Mouse (Mus musculus): ENCODE results near the gene Palld.

The Palld gene

DNA sequence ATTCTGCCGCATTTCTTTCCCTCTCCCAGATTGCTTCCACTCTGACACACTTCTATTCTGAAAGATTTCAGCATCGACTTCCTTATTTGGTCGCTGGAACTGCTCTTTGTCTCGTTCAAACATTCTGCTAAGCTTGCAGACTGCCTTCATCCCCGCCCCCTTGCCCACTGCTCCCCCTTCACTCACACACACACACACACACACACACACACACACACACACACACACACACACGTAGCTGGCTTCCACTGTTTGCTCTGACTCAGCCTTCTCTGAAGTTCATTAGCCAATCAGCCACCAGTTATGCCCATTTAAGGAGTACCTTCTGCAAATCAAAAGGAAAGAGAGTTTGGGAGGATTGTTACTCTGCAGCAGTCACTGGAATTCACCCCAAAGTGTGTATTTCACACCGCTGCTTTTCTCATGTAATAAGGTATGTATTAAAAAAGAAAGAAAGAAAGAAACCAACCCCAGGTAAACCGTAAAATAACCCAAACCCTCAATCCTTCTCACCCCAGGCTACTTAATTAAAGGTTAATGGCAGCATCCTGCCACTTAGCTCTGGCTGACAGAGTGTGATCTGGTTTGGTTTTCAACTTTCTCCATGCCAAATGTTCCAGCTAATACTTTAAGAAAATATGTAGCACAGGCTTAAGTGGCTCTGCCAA is 295.6 kb downstream of the Palld start:
- in situ Hi-C loops (cut with MboI; ENCODE audit: unreplicated experiment in 2 of 2), result no loop called here

DNA sequence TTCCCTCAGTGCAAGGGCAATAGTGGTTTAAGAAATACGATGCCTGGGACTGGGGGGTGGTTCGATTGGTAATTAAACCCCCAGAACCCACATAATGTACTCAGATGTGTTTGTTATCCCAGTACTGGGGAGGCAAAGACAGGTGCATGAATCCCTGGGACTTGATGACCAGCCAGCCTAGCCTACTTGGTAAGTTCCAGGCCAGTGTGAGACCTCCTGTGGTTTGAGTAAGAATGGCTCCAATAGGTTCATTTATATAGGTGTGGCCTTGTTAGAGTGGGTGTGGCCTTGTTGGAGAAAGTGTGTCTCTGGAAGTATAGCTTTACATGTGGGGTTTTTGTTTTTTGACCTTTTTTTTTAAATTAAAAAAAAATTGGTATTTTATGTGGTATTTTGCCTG is 297.6 kb downstream of the Palld start:
- in situ Hi-C loops (cut with MboI; ENCODE audit: unreplicated experiment in 2 of 2), result no loop called here

DNA sequence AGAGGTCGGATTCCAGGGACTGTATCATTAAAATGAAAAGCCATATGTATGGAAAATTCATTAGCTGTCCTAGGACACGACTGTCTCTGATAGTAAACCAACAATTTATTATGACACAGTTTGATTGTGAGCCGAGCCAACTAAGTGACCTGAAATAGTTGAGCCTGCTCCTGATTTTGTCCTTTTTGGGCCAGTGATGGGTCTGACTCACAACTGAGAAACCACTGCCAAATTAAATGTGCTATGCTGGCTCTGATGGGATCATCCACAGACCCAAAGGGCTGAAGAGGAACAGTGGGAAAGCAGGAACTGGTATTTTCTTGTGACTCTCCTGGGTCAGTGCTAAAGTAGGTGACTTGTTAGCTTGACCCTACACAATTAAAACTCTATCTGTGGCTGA is 305.6 kb downstream of the Palld start:
- in situ Hi-C loops (cut with MboI; ENCODE audit: unreplicated experiment in 2 of 2), result no loop called here

DNA sequence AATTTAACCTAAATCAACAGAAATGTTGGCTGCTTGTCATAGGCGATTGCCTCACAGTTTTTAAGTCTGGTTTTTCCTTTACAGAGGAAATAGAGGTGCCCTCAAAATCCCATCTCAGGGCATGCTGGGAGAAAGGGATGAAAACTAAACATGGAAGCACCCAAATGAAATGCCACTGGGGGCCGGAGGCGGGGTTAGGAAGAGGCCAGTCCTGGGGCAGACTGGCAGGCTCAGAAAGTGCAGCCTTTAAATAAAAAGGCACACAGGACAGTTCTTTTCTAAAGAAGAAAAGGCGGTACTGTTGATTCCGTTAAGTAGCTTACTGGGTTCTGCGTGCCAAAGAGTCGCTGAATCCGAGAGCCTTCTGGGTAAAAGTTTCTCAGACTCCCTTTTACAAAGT is 311.0 kb downstream of the Palld start:
- in situ Hi-C loops (cut with MboI; ENCODE audit: unreplicated experiment in 2 of 2), result no loop called here

DNA sequence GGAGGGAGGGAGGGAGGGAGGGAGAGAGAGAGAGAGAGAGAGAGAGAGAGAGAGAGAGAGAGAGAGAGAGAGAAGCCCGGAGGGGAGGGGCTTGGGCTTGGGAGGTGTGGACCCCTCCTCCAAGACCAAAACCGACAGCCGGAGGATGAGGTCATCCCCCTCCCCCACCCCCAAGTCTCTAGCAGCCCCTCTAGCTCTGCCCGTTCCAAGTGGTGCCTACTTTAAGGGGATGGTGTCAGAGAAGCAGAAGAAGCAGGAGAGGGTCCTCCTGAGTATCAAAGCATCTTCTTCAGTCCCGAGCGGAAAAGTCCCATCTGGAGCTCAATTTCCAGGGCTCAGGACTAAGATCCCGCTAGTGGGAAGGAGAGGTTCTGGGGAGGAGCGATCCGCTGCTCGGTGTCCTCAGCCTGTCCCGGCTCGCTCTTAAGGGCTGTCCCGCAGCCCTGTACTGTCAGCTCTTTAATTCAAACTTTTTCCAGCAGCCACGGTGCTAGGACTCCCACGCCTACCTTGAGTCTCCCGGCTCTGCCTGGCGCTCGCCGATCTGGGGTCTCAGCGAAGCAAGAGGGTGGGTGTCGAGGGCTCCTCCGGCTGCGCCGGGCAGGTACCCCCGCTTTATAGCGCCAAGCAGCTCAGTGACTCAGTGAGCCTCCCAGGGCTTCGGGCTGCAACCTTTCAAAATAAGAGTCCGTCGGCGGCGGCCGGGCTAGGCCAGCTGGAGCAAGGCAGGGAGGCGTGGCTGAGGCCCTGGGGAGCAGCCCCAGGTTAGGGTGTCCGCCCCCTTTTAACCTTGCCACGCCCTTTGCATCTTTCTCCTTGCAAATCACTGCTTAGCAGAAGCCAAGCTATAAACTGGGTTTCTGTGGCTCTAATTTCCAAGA is 311.7 kb downstream of the Palld start:
- in situ Hi-C loops (cut with MboI; ENCODE audit: unreplicated experiment in 2 of 2), result no loop called here

DNA sequence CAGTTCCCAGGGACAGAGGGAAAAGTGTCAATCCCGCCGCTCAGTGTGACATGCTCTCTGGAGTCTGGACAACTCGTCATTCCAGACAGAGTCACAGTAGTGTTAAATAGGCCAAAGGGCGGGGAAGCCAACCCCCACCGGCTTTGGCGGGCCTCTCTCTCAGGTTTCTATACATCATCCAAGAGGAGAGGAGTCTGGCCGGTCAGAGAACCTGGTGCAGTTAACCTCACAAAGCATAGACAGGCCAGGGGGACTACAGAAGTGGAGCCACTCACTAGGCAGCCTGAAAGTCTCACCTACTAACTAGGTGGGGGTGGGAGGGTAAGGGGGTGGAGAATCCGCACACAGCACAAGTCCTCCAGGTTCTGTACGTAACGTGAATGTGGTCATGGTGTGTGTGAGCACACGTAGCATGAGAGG is 312.5 kb downstream of the Palld start:
- in situ Hi-C loops (cut with MboI; ENCODE audit: unreplicated experiment in 2 of 2), result no loop called here

DNA sequence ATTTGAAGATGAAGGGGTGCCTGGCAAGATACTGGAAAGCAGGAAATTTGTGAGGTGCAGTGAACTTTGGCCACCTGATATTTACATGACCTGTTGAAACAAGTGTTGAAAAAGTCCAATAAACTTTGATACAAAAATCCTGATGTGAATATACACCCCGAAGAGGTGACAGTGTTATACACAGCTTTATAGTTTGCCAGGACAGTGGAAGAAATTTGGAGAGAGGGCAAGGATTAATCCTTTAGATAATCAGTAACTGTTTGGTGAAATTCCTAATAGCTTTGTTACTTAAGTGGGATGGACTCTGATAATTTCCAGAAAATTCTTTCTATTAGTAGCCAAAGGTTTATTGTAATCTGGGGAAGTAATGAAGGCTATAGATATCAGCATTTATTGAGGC is 314.2 kb downstream of the Palld start:
- in situ Hi-C loops (cut with MboI; ENCODE audit: unreplicated experiment in 2 of 2), result no loop called here

DNA sequence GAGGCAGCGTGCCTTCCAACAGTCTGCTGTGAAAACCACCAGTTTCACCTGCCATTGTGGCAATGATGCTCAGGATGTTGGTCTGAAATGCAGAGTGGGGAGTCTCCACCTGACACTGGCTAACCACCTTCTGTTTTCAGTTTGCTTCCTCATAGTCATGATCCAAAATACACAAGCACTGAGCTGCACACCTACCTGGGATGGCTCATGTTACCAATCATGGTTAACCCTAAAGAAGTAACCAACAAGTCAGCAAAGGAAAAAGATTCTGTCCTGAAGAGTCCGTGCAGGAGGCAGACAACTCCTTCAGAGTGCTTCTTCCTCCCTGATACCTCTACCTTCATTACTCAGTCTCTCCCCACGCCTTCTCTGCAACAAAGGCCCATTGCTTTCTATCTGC is 314.8 kb downstream of the Palld start:
- in situ Hi-C loops (cut with MboI; ENCODE audit: unreplicated experiment in 2 of 2), result no loop called here

DNA sequence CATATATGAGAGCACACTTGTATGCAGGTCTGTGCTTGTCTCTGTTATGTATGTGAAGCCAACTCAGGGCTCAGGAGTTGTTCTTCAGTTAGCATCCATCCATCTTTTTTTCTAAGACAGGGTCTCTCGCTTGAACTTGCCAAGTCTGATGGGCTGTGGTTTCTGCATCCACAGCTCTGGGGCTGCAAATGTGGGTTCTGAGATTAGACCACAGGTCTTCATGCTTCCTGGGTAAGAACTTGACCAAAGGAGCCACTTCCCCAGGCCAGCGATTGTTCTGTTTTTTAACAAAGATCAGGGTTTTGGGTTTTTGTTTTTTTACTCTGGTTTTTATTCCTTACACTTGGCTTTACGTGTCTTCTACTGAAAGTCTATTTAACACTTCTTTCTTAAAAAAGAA is 316.0 kb downstream of the Palld start:
- in situ Hi-C loops (cut with MboI; ENCODE audit: unreplicated experiment in 2 of 2), result no loop called here

DNA sequence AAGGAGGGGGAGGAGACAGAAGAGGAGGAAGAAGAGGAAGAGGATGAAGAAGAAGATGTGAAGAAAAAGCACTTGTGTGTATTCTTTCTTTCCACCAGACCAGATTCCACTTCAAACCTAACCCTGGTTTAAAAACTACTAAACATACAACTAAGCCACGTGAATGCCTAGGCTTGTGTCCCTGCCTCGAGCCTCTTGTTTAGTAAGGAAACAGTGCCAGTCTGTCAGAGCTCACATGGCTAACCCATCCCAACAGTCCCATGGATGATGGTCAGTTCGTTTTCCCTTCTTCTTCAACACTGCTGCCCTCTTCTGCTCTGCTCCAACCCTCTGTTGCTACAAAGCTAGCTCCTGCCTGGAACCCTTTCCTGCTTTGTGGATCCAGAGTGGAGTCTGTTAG is 316.7 kb downstream of the Palld start:
- in situ Hi-C loops (cut with MboI; ENCODE audit: unreplicated experiment in 2 of 2), result no loop called here

DNA sequence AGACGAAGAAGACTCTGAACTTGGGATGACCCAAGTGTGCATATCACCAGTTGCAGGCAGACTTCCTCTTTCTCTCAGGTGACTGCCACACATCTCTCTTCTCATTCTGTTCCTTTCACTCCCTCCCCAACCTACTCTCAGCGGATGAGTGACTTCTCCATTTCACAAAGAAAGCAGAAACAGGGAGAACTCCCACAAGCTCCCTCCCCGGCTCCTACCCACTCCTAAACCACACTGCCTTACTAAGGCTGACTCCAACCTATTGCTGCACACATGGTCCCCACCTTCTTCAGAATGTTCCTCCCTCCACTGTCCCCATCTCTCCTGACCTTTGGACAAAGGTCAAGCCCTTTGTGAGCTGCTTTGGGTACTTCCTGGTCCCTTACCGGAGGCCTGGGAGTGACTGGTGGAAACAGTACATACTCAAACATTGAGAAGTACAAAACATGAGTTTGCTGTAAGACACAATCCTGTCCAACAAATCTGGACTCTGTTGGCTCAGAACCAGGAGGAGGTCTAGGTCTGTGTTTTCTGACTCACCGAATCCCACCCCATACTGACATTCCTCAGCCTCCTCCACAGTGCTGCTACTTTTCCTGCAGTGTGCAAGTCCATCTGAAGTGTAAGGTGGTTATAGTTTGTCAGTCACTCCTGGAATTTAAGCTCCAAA is 317.6 kb downstream of the Palld start:
- in situ Hi-C loops (cut with MboI; ENCODE audit: unreplicated experiment in 2 of 2), result no loop called here

DNA sequence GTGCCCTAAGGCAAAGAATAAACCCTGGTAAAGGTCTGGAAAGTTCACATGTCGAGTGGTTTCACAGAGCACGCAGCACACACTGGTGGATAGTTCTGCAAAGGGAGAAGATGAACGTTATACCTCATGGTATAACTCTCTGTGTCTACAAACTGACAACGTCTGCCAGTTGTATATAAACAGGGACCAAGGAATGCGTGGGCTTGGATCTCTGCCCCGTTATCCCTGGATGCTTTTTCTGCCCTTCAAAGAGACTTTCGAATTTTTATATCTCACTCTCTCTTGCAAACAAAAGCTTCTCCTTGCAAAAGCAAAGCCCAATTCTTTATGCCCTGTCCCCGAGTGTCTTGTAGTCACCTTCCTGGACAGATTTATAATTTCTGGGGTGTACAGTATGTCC is 319.9 kb downstream of the Palld start:
- in situ Hi-C loops (cut with MboI; ENCODE audit: unreplicated experiment in 2 of 2), result no loop called here

DNA sequence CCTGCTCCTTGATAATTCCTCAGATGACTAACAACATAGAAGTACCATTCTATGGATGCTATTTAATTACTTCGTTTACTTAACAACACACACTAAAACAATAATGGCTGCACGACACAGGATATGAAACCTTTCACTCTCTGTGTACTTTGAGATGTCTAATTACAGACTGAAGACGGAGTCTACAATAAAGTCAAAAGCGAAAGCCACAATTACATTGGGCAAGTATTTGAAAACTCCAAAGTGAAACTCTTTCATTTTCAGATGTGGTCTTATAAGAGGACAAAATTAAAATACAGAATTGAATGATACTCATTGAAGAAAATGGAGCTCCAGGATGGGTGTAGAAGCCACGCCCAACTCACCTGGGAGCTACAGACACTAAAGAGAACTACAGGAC is 321.2 kb downstream of the Palld start:
- in situ Hi-C loops (cut with MboI; ENCODE audit: unreplicated experiment in 2 of 2), result no loop called here

DNA sequence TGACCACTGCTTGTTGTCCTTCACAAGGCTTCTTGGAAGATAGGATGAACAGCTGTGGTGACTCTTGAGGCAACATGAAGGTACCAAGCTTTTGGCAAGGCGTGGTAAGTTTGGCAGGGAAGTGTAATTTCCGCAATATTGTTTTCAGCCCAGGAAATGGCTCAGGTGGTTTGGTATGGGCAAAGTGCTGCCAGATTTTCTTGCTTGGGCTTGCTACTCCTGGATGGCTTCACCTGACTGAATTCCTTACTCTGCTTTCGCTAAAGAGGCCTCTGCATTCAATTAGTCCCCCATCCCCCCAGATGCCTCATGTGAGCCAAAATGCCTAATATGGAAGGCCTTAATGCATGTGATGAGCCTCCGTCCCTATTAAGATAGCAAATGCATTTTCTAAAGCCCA is 322.7 kb downstream of the Palld start:
- in situ Hi-C loops (cut with MboI; ENCODE audit: unreplicated experiment in 2 of 2), result no loop called here

DNA sequence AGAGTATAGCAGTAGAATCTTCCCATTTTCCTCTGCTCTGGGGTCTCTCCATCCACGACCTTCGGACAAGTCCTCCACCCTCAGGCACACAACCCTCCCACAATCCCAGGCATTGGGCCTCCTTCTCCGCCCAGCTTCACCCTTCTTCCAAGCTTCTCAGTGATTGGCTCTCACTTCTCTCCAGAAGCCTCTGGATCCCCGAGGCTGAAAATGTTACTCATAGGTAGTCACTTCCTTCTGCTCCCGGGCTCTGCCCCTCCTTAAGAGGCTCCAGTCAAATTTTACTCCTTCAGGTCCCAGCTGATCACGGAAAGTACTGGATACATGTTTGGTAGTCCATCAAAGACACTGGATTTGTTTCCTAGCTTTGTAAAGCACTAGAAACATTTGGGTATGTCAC is 323.7 kb downstream of the Palld start:
- in situ Hi-C loops (cut with MboI; ENCODE audit: unreplicated experiment in 2 of 2), result no loop called here

DNA sequence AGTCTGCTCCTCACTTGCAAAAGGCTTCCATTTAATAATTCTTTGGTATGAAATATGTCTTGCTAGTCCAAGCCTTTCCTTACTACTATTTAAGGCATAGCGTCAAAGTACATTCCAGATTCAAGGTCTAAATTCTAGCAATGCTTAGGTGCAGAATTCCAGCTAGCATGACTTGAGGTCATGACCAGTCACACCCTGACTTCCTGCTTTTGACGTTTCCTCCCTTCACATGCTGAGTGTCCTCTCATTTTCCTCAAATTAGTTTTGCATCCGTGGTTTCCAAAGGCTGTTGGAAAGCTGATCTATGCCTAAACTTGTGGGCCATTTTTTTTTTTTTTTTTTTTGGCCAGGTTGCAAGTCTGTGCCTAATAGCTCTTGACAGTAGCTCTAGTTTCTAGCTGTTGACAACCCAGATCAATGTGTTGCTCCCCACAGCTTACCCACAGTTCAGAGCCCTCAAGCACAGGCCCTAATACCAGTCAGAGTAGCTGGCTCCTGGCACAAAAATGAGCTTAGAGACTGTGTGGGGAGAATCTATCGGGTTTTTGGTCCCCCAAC is 327.3 kb downstream of the Palld start:
- in situ Hi-C loops (cut with MboI; ENCODE audit: unreplicated experiment in 2 of 2), result no loop called here

DNA sequence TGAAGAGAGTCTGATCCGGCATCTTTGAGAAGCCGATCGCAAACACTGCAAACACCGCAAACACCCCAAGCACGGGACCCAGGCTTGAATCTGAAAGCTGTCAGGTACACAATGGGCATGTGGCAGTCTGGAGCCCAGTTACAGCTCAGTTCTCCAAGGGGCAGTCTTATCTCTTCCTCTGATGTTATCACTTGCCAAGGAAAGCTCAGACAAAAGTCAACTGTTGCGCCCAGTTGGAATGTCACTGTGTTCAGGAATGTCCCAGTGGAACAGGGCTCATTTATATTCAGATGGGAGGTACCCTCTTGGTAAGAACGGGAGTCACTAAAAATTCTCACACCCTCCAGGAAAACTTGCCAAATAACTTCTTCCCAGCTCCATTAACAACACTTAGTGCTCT is 328.0 kb downstream of the Palld start:
- in situ Hi-C loops (cut with MboI; ENCODE audit: unreplicated experiment in 2 of 2), result no loop called here

DNA sequence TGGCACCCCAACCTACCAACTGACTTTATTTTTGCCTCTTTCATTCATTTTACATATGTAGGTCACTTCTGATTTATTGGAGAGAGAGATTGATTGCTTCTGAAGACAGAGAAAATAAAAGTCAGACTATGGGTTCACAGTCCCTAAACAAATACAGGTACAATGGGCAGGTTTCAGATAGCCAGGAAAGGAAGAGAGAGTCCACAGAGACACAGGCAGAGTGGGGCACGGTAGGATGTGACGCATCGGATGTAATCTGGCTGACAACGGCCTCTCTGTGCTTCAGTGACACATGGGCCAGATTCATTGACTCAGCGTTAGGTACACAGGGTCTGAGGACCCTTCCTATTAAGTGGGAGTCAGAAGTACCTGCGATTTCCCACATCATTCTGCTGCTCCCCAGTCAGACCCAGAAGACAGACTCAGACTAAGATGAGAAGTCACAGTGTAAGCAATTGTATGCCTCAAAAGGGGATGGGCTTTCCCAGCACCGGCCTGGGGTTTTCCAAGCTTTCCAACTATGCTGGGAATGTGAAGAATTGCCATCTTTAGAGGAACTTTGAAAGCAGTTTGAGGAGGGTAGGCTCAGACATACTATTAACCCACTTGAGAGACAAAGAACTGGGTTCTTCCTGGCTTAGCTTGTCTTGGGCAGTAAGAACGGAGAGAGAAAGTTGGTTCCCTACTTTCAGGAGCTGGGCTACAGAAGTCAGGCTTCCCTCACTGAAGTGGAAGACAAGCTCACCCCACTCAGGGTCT is 329.1 kb downstream of the Palld start:
- in situ Hi-C loops (cut with MboI; ENCODE audit: unreplicated experiment in 2 of 2), result no loop called here

DNA sequence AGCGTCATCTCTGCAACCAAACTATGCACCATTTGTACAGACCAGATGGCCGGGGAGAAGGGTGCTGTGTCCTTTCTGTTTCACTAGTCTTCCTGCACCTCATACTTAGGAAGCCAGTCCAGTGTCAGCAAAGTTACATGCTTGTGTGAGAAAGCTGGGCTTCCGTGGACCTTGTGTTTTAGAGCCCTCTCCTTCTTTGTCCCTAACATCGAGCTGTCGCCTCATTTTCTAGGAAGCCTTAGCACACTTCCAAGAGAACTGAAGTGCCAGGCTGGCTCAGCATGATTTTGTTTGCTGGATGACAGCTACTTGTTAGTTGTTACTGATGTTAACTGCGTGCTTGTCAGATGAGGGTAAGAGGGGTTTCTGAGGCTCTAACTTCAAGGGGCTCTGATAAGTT is 329.8 kb downstream of the Palld start:
- in situ Hi-C loops (cut with MboI; ENCODE audit: unreplicated experiment in 2 of 2), result no loop called here

DNA sequence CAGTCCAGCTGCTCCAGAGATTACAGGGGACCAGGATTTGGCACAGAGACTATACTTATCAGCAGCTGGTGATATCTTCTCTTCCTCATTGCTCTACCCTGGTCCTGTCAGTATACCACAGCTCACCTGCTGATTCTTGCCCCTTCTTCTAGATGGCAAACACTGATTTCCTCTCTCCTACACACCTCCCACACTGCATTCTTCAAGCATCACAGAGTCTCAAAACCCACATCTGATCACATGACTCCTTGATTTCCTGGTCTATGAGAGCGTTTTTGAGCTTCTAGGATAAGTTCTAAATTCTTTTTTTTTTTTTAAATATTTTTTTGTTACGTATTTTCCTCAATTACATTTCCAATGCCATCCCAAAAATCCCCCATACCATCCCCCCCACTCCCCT is 331.9 kb downstream of the Palld start:
- in situ Hi-C loops (cut with MboI; ENCODE audit: unreplicated experiment in 2 of 2), result no loop called here

DNA sequence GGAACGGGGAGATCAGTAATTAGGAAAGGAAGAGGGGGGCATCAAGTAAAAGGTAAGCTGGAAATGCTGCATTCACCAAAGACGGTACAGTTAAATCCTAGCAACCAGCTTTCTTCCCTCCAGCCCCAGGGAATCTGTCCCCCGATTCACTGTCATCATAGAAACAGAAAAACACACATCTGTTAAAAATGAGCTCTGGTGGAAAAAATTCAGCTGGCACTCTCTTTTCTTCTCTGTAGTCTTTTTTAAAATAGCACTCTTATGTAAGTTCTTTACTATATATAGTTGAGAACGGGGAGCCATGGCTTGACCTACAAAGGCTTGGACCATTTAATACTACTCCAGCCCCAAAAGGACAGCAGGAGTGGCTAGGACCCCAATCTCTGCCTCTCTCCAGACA is 332.8 kb downstream of the Palld start:
- in situ Hi-C loops (cut with MboI; ENCODE audit: unreplicated experiment in 2 of 2), result no loop called here

All from v-Abl transformed pro-B cells (cell line).